Mouse (Mus musculus) limb, embryonic 14.5 days (tissue): ENCODE results near the gene Orai2. TPM values are rescaled to one million over a fixed set of nuclear protein-coding genes. Genes with fewer than 3 reads are reported as not detected.

Experiments
- ATAC-seq: fragments of 200-750 bp; cut with Nextera tagmentation; 2 replicates; pipeline ENCODE4 v1.8.0; 2017; ENCODE audit warnings: low read depth, moderate number of reproducible peaks, moderate TSS enrichment; ENCODE audit not compliant: low FRiP score
- DNase-seq: peaks from one replicate; pipeline ENCODE4 v3.0.0-alpha.2; 2015; ENCODE audit warnings: low spot score
- H3K27ac ChIP-seq: fragments of 300-500 bp; sonication (generic); replicated peaks from 2 replicates; pipeline ENCODE4 v1.5.1; 2014; ENCODE audit warnings: low read depth, mild to moderate bottlenecking, low read length, moderate library complexity, mixed read lengths
- H3K27me3 ChIP-seq: fragments of 300-500 bp; sonication (generic); 2 replicates; pipeline ENCODE4 v1.6.1; 2014; ENCODE audit warnings: low read length, mixed read lengths; ENCODE audit not compliant: control insufficient read depth, insufficient read depth
- H3K36me3 ChIP-seq: fragments of 300-500 bp; sonication (generic); 2 replicates; pipeline ENCODE4 v1.6.1; 2014; ENCODE audit warnings: mild to moderate bottlenecking, low read length, moderate library complexity, mixed read lengths; ENCODE audit not compliant: control insufficient read depth, insufficient read depth
- H3K4me1 ChIP-seq: fragments of 300-500 bp; sonication (generic); 2 replicates; pipeline ENCODE4 v1.6.1; 2014; ENCODE audit warnings: antibody characterized with exemption, low read length, mixed read lengths; ENCODE audit not compliant: control insufficient read depth, insufficient read depth
- H3K4me2 ChIP-seq: fragments of 300-500 bp; sonication (generic); replicated peaks from 2 replicates; pipeline ENCODE4 v1.6.1; 2014; ENCODE audit warnings: low read depth, mild to moderate bottlenecking, low read length, moderate library complexity; ENCODE audit not compliant: severe bottlenecking
- H3K4me3 ChIP-seq: fragments of 300-500 bp; sonication (generic); replicated peaks from 2 replicates; pipeline ENCODE4 v1.5.1; 2014; ENCODE audit warnings: low read length
- H3K9ac ChIP-seq: fragments of 300-500 bp; sonication (generic); 2 replicates; pipeline ENCODE4 v1.6.1; 2014; ENCODE audit warnings: mild to moderate bottlenecking, low read depth, low read length, moderate library complexity; ENCODE audit not compliant: severe bottlenecking
- H3K9me3 ChIP-seq: fragments of 300-500 bp; sonication (generic); 2 replicates; pipeline ENCODE4 v1.6.1; 2016; ENCODE audit warnings: low read length; ENCODE audit not compliant: control insufficient read depth
- POLR2A ChIP-seq: fragments of 200-500 bp; IDR thresholded peaks from 2 replicates; pipeline ENCODE4 v1.8.0; 2012; ENCODE audit warnings: inconsistent platforms, mild to moderate bottlenecking, moderate library complexity, borderline replicate concordance; ENCODE audit not compliant: insufficient read depth, insufficient read length; ENCODE audit errors: extremely low read depth
- WGBS: fragments of 180-500 bp; shearing (Covaris S2); extraction: QIAGEN DNeasy Blood & Tissue Kit; methylation state at CpG from one replicate; pipeline ENCODE4 v1.1.7; 2014; 5-methylcytosine and 5-hydroxymethylcytosine counted together
- microRNA-seq: library from miRNA; unstranded; fragments of <30 nt; microRNA quantifications from one replicate; pipeline ENCODE4, GENCODE M21; 2016
- polyA plus RNA-seq, 2 experiments: library from polyadenylated mRNA; depleted of rRNA in 1 of 2; stranded (reverse) in 1 of 2; unstranded in 1 of 2; fragments of >200 nt; fragmentation: Nextera tagmentation in 1 of 2; extraction: Ambion mirVana in 1 of 2; gene quantifications; 2 replicates each; pipeline versions ENCODE4 v1.2.1 to v1.2.3; 2012 to 2014

Orai2 gene
- polyA plus RNA-seq, 2 experiments, result 9.0 to 13.7 TPM

DNA sequence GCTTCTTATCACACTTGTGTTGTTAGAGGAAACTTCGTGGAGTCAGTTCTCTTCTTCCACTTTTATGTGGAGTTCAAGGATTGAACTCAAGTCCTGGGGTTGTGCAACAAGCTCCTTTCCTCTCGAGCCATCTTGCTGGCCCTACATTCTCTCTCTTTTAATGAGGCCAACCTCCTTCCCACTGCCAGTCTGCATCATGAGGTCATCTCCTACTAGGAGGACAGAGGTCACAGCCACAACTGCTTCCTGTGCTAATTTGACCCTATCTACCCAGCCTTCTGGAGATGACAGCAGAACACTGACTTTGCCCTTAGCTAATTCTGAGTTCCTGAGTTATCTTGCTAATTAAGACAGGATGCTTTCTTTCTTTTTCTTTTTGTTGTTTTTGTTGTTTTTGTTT lies 62.0 kb downstream of the Orai2 start:
- H3K27me3 ChIP-seq, result no peaks in the 10 kb centered on the region
- no peak overlapping the region for H3K27ac ChIP-seq
- TF ChIP-seq POLR2A, result no peak
- H3K4me1 ChIP-seq, result no peaks in the 10 kb centered on the region
- no peak overlapping the region for H3K4me2 ChIP-seq
- H3K4me3 ChIP-seq, result no peak overlapping the region
- ATAC-seq (no peak), DNase-seq (no peak)
- WGBS, result 56% methylated on average over 2 of the region's 2 CpGs
- H3K9me3 ChIP-seq, result no peaks in the 10 kb centered on the region
- H3K9ac ChIP-seq, result no peak overlapping the region
- H3K36me3 ChIP-seq, result peaks cover 5% of the 10 kb centered on the region; the same call in 1 of the 2 replicates

DNA sequence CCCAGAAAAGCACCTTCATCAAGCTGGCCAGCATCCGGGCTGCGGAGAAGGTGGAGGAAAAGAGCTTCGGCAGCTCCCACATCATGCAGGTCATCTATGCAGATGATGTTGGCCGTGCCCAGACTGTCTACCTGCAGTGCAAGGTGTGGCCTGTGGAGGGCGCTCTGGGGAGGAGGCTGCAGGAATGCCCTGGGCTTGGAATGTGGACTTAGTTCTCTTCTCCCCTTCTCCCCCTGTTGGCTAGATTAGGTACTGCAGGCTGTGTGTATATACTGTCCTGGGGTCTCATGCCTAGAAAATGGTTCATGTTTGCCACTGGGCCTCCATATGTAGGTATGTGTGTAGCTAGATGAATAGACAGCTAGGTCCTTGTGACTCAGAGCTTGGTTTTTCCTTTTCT lies 66.0 kb downstream of the Orai2 start:
- 0 out of 2 replicates have a peak, but pooled peaks cover 3% of the 10 kb centered on the region for H3K27me3 ChIP-seq
- no peaks in the 10 kb centered on the region for H3K9me3 ChIP-seq
- DNase-seq (peak; percentile 26), ATAC-seq (no peak)
- H3K36me3 ChIP-seq, result peaks cover 5% of the 10 kb centered on the region; the same call in 1 of the 2 replicates
- 90% methylated on average over 5 of the region's 5 CpGs for WGBS
- TF ChIP-seq POLR2A, result no peak
- no peak overlapping the region for H3K27ac ChIP-seq
- no peak overlapping the region for H3K9ac ChIP-seq
- H3K4me2 ChIP-seq, result no peak overlapping the region
- no peaks in the 10 kb centered on the region for H3K4me1 ChIP-seq
- H3K4me3 ChIP-seq, result no peak overlapping the region

DNA sequence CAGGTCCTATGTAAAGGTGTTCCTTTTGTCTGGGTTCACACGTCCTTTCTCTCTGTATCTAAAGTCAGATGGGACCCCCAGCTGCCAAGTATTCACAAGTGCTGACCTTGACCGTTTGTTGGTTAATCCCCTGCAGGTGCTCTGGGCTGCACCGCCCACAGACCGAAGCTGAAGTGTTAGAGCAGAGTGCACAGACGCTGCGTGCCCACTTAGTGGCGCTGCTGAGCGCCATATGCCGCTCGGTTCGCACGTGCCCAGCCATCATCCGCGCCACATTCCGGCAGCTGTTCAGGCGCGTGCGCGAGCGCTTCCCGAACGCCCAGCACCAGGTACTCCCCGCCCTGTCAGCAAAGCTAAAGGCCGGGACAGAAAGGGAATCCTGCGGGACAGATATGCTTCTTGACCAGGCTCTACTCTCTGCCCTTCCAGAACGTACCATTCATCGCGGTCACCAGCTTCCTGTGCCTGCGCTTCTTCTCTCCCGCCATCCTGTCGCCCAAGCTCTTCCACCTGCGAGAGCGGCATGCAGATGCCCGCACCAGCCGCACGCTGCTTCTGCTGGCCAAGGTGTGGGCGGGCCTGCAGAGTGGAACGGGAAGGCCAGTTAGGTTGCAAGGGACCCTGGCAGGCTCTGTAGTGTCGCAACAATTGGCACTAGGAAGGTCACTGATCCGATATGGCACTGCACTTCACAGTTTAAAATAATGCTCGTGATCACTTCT lies 68.3 kb downstream of the Orai2 start:
- TF ChIP-seq POLR2A, result no peak
- no peaks in the 10 kb centered on the region for H3K9me3 ChIP-seq
- H3K9ac ChIP-seq, result peak overlapping the region; percentile 38
- H3K36me3 ChIP-seq, result peaks cover 5% of the 10 kb centered on the region; the same call in 1 of the 2 replicates
- 8% methylated on average over 39 of the region's 41 CpGs for WGBS
- 0 out of 2 replicates have a peak, but pooled peaks cover 3% of the 10 kb centered on the region for H3K27me3 ChIP-seq
- DNase-seq, result peak; percentile 82
- peak overlapping the region; percentile 21 for H3K4me3 ChIP-seq
- H3K27ac ChIP-seq, result no peak overlapping the region
- H3K4me1 ChIP-seq, result no peaks in the 10 kb centered on the region
- peak overlapping the region; percentile 53 for H3K4me2 ChIP-seq
- ATAC-seq, result peak; percentile 83

DNA sequence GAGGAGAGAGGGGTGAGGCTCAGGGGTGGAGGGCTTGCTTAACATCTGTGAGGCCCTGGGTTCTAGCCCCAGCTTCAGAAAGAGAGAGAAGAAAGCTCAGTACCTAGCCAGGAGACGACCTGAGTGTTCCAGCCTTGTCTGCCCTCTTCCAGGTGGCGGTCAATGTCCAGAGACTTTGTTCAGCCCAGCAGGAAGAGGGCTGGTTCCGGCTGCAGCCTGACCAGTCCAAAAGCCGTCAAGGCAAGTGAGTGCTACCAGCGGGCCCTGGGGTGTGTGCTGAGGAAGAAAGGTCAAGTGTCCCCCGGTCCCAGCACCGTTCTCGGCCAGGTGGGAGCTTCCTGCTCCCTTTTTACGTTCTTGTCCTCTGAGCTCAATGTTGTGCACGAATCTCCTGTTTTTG lies 72.0 kb downstream of the Orai2 start:
- H3K9ac ChIP-seq, result no peak overlapping the region
- DNase-seq, result no peak
- H3K4me3 ChIP-seq, result no peak overlapping the region
- no peaks in the 10 kb centered on the region for H3K36me3 ChIP-seq
- no peaks in the 10 kb centered on the region for H3K4me1 ChIP-seq
- 77% methylated on average over 10 of the region's 10 CpGs for WGBS
- no peak for TF ChIP-seq POLR2A
- ATAC-seq, result no peak
- H3K9me3 ChIP-seq, result no peaks in the 10 kb centered on the region
- H3K27ac ChIP-seq, result no peak overlapping the region
- H3K27me3 ChIP-seq, result 0 out of 2 replicates have a peak, but pooled peaks cover 3% of the 10 kb centered on the region
- no peak overlapping the region for H3K4me2 ChIP-seq

Small RNA genes within 50 kb of the gene (microRNA-seq; reads per million reads assigned to microRNA genes)
- 0.92 reads per million for gene Mir7035

Other genes starting within 250 kb of the Orai2 start
- 83.6 and 91.3 TPM in 2 replicates for gene Ywhag, start 236.1 kb downstream of the Orai2 start, polyA plus RNA-seq (2012; rRNA removed)
- gene Ywhag, start 236.1 kb downstream of the Orai2 start, polyA plus RNA-seq (2014; fragmentation: Nextera tagmentation; extraction: Ambion mirVana), result 72.9 and 76.9 TPM in 2 replicates
- gene Ssc4d, start 196.2 kb downstream of the Orai2 start, polyA plus RNA-seq (2012; rRNA removed), result 6.6 and 7.2 TPM in 2 replicates
- gene Ssc4d, start 196.2 kb downstream of the Orai2 start, polyA plus RNA-seq (2014; fragmentation: Nextera tagmentation; extraction: Ambion mirVana), result 2.6 and 3.2 TPM in 2 replicates
- 0.32 and 0.38 TPM in 2 replicates for gene Zp3, start 190.6 kb downstream of the Orai2 start, polyA plus RNA-seq (2012; rRNA removed)
- gene Zp3, start 190.6 kb downstream of the Orai2 start, polyA plus RNA-seq (2014; fragmentation: Nextera tagmentation; extraction: Ambion mirVana), result 0.37 and 0.40 TPM in 2 replicates
- 28.5 and 38.2 TPM in 2 replicates for gene Dtx2, start 175.9 kb downstream of the Orai2 start, polyA plus RNA-seq (2012; rRNA removed)
- gene Dtx2, start 175.9 kb downstream of the Orai2 start, polyA plus RNA-seq (2014; fragmentation: Nextera tagmentation; extraction: Ambion mirVana), result 29.5 TPM in 2 replicates
- gene Upk3b, start 132.2 kb downstream of the Orai2 start, polyA plus RNA-seq (2012; rRNA removed), result 0.15 and 1.1 TPM in 2 replicates
- gene Upk3b, start 132.2 kb downstream of the Orai2 start, polyA plus RNA-seq (2014; fragmentation: Nextera tagmentation; extraction: Ambion mirVana), result 0.28 and 0.74 TPM in 2 replicates
- 3.0 and 7.5 TPM in 2 replicates for gene Upk3bl, start 116.2 kb downstream of the Orai2 start, polyA plus RNA-seq (2012; rRNA removed)
- gene Upk3bl, start 116.2 kb downstream of the Orai2 start, polyA plus RNA-seq (2014; fragmentation: Nextera tagmentation; extraction: Ambion mirVana), result 11.5 and 14.1 TPM in 2 replicates
- 29.4 and 35.0 TPM in 2 replicates for gene Rasa4, start 86.8 kb downstream of the Orai2 start, polyA plus RNA-seq (2012; rRNA removed)
- gene Rasa4, start 86.8 kb downstream of the Orai2 start, polyA plus RNA-seq (2014; fragmentation: Nextera tagmentation; extraction: Ambion mirVana), result 14.1 and 17.1 TPM in 2 replicates
- gene Polr2j, start 54.1 kb downstream of the Orai2 start, polyA plus RNA-seq (2012; rRNA removed), result 148 and 156 TPM in 2 replicates
- 245 and 251 TPM in 2 replicates for gene Polr2j, start 54.1 kb downstream of the Orai2 start, polyA plus RNA-seq (2014; fragmentation: Nextera tagmentation; extraction: Ambion mirVana)
- gene Lrwd1, start 34.6 kb downstream of the Orai2 start, polyA plus RNA-seq (2012; rRNA removed), result 59.4 and 71.7 TPM in 2 replicates
- gene Lrwd1, start 34.6 kb downstream of the Orai2 start, polyA plus RNA-seq (2014; fragmentation: Nextera tagmentation; extraction: Ambion mirVana), result 31.1 and 33.6 TPM in 2 replicates
- gene Alkbh4, start 34.6 kb downstream of the Orai2 start, polyA plus RNA-seq (2012; rRNA removed), result 20.0 and 28.9 TPM in 2 replicates
- 15.0 and 16.1 TPM in 2 replicates for gene Alkbh4, start 34.6 kb downstream of the Orai2 start, polyA plus RNA-seq (2014; fragmentation: Nextera tagmentation; extraction: Ambion mirVana)
- gene Prkrip1, start 28.2 kb upstream of the Orai2 start, polyA plus RNA-seq (2012; rRNA removed), result 20.4 and 32.4 TPM in 2 replicates
- gene Prkrip1, start 28.2 kb upstream of the Orai2 start, polyA plus RNA-seq (2014; fragmentation: Nextera tagmentation; extraction: Ambion mirVana), result 52.3 and 53.0 TPM in 2 replicates
- gene Sh2b2, start 75.8 kb upstream of the Orai2 start, polyA plus RNA-seq (2012; rRNA removed), result 14.6 and 19.7 TPM in 2 replicates
- 6.3 and 9.0 TPM in 2 replicates for gene Sh2b2, start 75.8 kb upstream of the Orai2 start, polyA plus RNA-seq (2014; fragmentation: Nextera tagmentation; extraction: Ambion mirVana)